Mouse (Mus musculus): Measurements from ENCODE around the gene Syt7. TPM values are rescaled to one million over a fixed set of nuclear protein-coding genes. Genes with fewer than 3 reads are reported as not detected.

The Syt7 gene
- total and polyA plus RNA-seq, 3 experiments = not detected

- DNase-seq (ENCODE audit: extremely low read depth) = no peak
- Histone ChIP-seq H3K27me3 (replicated peaks) (no peaks in the 10 kb centered on the region), H3K9ac (ENCODE audit: insufficient read depth, low read depth) (no peak overlapping the region), H3K4me2 (ENCODE audit: insufficient read depth, low read depth, poor library complexity, severe bottlenecking) (no peak overlapping the region), H3K4me1 (ENCODE audit: control insufficient read depth in 1 of 2, insufficient read depth in 2 of 2) (no peaks in the 10 kb centered on the region), H3K27ac (ENCODE audit: insufficient read depth, low read depth) (no peak overlapping the region), H3K36me3 (replicated peaks in 1 of 2; ENCODE audit: control insufficient read depth in 1 of 2, insufficient read depth in 1 of 2, low read length in 1 of 2) (peaks cover 45 to 89% of the 10 kb centered on the region in 2 experiments), H3K79me2 (replicated peaks; ENCODE audit: control insufficient read depth, extremely low read depth, insufficient read depth, poor library complexity, severe bottlenecking) (no peaks in the 10 kb centered on the region), H3K4me3 (replicated peaks in 1 of 3; ENCODE audit: low read depth in 2 of 3, low read length in 2 of 3, poor library complexity in 1 of 3) (no peak overlapping the region), H3K9me3 (replicated peaks; ENCODE audit: low read length) (no peaks in the 10 kb centered on the region)
- dilution Hi-C loops (cut with MboI; ENCODE audit: extremely low pct_ligation_motif_present, extremely low pct_unique_long_range_greater_than_20kb, low sequenced_read_pairs) = no loop called here
- in situ Hi-C loops (cut with MboI; ENCODE audit: low pct_ligation_motif_present, low pct_unique_long_range_greater_than_20kb, low sequenced_read_pairs) = no loop called here
- TF ChIP-seq KAT2A (IDR thresholded peaks at IDR 0.05; ENCODE audit: insufficient replicate concordance, low read length) (no peak), HCFC1 (IDR thresholded peaks at IDR 0.05; ENCODE audit: low read depth, low read length) (no peak), BHLHE40 (IDR thresholded peaks at IDR 0.05; ENCODE audit: low read depth, low read length) (no peak), NRF1 (IDR thresholded peaks at IDR 0.05; ENCODE audit: low read depth, low read length) (no peak), MAFK (IDR thresholded peaks at IDR 0.05; ENCODE audit: insufficient replicate concordance, low read length) (no peak), CHD1 (IDR thresholded peaks at IDR 0.05; ENCODE audit: low read depth, low read length) (no peak), TCF12 (IDR thresholded peaks at IDR 0.05; ENCODE audit: low read depth, low read length) (no peak), POLR2AphosphoS2 (IDR thresholded peaks at IDR 0.05; ENCODE audit: low read depth, low read length) (no peak), ZC3H11A (IDR thresholded peaks at IDR 0.05; ENCODE audit: low read depth, low read length) (no peak), RAD21 (IDR thresholded peaks at IDR 0.05; ENCODE audit: low read depth, low read length) (no peak)
These were observed 108.7 kb downstream of the Syt7 start for GRCm38 (mm10) chr19:10497512-10498160.

GRCm38 (mm10) chr19:10500581-10500980 is 111.7 kb downstream of the Syt7 start:
- H3K79me2 ChIP-seq (replicated peaks; ENCODE audit: control insufficient read depth, extremely low read depth, insufficient read depth, poor library complexity, severe bottlenecking) = no peaks in the 10 kb centered on the region
- H3K27me3 ChIP-seq (replicated peaks) = no peaks in the 10 kb centered on the region
- no peak overlapping the region for H3K27ac ChIP-seq (ENCODE audit: insufficient read depth, low read depth)
- in situ Hi-C loops (cut with MboI; ENCODE audit: low pct_ligation_motif_present, low pct_unique_long_range_greater_than_20kb, low sequenced_read_pairs) = no loop called here
- no peak for DNase-seq (ENCODE audit: extremely low read depth)
- no peak overlapping the region for H3K4me3 ChIP-seq (replicated peaks in 1 of 3; ENCODE audit: low read depth in 2 of 3, low read length in 2 of 3, poor library complexity in 1 of 3)
- peaks cover 54 to 94% of the 10 kb centered on the region in 2 experiments for H3K36me3 ChIP-seq (replicated peaks in 1 of 2; ENCODE audit: control insufficient read depth in 1 of 2, insufficient read depth in 1 of 2, low read length in 1 of 2)
- dilution Hi-C loops (cut with MboI; ENCODE audit: extremely low pct_ligation_motif_present, extremely low pct_unique_long_range_greater_than_20kb, low sequenced_read_pairs) = no loop called here
- no peaks in the 10 kb centered on the region for H3K4me1 ChIP-seq (ENCODE audit: control insufficient read depth in 1 of 2, insufficient read depth in 2 of 2)
- no peak overlapping the region for H3K4me2 ChIP-seq (ENCODE audit: insufficient read depth, low read depth, poor library complexity, severe bottlenecking)
- H3K9ac ChIP-seq (ENCODE audit: insufficient read depth, low read depth) = no peak overlapping the region
- no peak for TF ChIP-seq SMC3 (IDR thresholded peaks at IDR 0.05; ENCODE audit: low read depth, low read length)
- TF ChIP-seq KAT2A (IDR thresholded peaks at IDR 0.05; ENCODE audit: insufficient replicate concordance, low read length) = no peak
- TF ChIP-seq MAX (IDR thresholded peaks at IDR 0.05; ENCODE audit: low read length) = no peak
- no peaks in the 10 kb centered on the region for H3K9me3 ChIP-seq (replicated peaks; ENCODE audit: low read length)

GRCm38 (mm10) chr19:10502571-10502970 is 113.7 kb downstream of the Syt7 start:
- peaks cover 55 to 92% of the 10 kb centered on the region in 2 experiments for H3K36me3 ChIP-seq (replicated peaks in 1 of 2; ENCODE audit: control insufficient read depth in 1 of 2, insufficient read depth in 1 of 2, low read length in 1 of 2)
- H3K4me1 ChIP-seq (ENCODE audit: control insufficient read depth in 1 of 2, insufficient read depth in 2 of 2) = peaks cover 2 to 7% of the 10 kb centered on the region in 2 experiments; a peak in 2 of 4 replicates
- dilution Hi-C loops (cut with MboI; ENCODE audit: extremely low pct_ligation_motif_present, extremely low pct_unique_long_range_greater_than_20kb, low sequenced_read_pairs) = no loop called here
- H3K9ac ChIP-seq (ENCODE audit: insufficient read depth, low read depth) = no peak overlapping the region
- no peaks in the 10 kb centered on the region for H3K9me3 ChIP-seq (replicated peaks; ENCODE audit: low read length)
- no peak overlapping the region for H3K4me3 ChIP-seq (replicated peaks in 1 of 3; ENCODE audit: low read depth in 2 of 3, low read length in 2 of 3, poor library complexity in 1 of 3)
- H3K27me3 ChIP-seq (replicated peaks) = no peaks in the 10 kb centered on the region
- in situ Hi-C loops (cut with MboI; ENCODE audit: low pct_ligation_motif_present, low pct_unique_long_range_greater_than_20kb, low sequenced_read_pairs) = no loop called here
- H3K79me2 ChIP-seq (replicated peaks; ENCODE audit: control insufficient read depth, extremely low read depth, insufficient read depth, poor library complexity, severe bottlenecking) = no peaks in the 10 kb centered on the region
- no peak overlapping the region for H3K27ac ChIP-seq (ENCODE audit: insufficient read depth, low read depth)
- no peak overlapping the region for H3K4me2 ChIP-seq (ENCODE audit: insufficient read depth, low read depth, poor library complexity, severe bottlenecking)
- DNase-seq (ENCODE audit: extremely low read depth) = peak; percentile 60
- TF ChIP-seq HCFC1 (IDR thresholded peaks at IDR 0.05; ENCODE audit: low read depth, low read length) (no peak), RAD21 (IDR thresholded peaks at IDR 0.05; ENCODE audit: low read depth, low read length) (peak; percentile 42), ZKSCAN1 (IDR thresholded peaks at IDR 0.05; ENCODE audit: borderline replicate concordance, low read depth, low read length) (no peak), E2F4 (IDR thresholded peaks at IDR 0.05; ENCODE audit: insufficient replicate concordance, low read depth, low read length) (no peak), CTCF (conservative IDR thresholded peaks at IDR 0.05 in 1 of 2, IDR thresholded peaks at IDR 0.05 in 1 of 2; ENCODE audit: low read depth in 2 of 2, low read length in 2 of 2) (peak; percentile 85 to 95), ZNF384 (IDR thresholded peaks at IDR 0.05; ENCODE audit: low read depth, low read length) (no peak), POLR2A (IDR thresholded peaks at IDR 0.05; ENCODE audit: low read depth, low read length) (no peak), RCOR1 (conservative IDR thresholded peaks at IDR 0.05; ENCODE audit: low read depth, low read length) (no peak), SMC3 (IDR thresholded peaks at IDR 0.05; ENCODE audit: low read depth, low read length) (peak; percentile 70), NRF1 (IDR thresholded peaks at IDR 0.05; ENCODE audit: low read depth, low read length) (no peak), USF1 (IDR thresholded peaks at IDR 0.05; ENCODE audit: low read depth, low read length) (no peak), PAX5 (IDR thresholded peaks at IDR 0.05; ENCODE audit: low read length) (no peak), POLR2AphosphoS2 (IDR thresholded peaks at IDR 0.05; ENCODE audit: low read depth, low read length) (no peak), CHD1 (IDR thresholded peaks at IDR 0.05; ENCODE audit: low read depth, low read length) (no peak), ZMIZ1 (IDR thresholded peaks at IDR 0.05; ENCODE audit: low read depth, low read length) (no peak), JUND (conservative IDR thresholded peaks at IDR 0.05; ENCODE audit: low read depth, low read length) (no peak), NELFE (IDR thresholded peaks at IDR 0.05; ENCODE audit: low read depth, low read length) (no peak), ELF1 (IDR thresholded peaks at IDR 0.05; ENCODE audit: low read depth, low read length) (peak; percentile 62), UBTF (IDR thresholded peaks at IDR 0.05; ENCODE audit: low read depth, low read length) (no peak), MAX (IDR thresholded peaks at IDR 0.05; ENCODE audit: low read length) (no peak)

All from CH12.LX (cell line).